Mouse (Mus musculus): ENCODE measurements around the gene Vmn1r117. TPM values are rescaled to one million over a fixed set of nuclear protein-coding genes. Genes with fewer than 3 reads are reported as not detected.
"Not testable (repeated sequence)": the region's sequence is repeated elsewhere in the genome, so short reads cannot be mapped to it uniquely, and the experiment has no call there.

Vmn1r117 gene
- total RNA-seq (2022), result not detected

- DNase-seq, result not testable (repeated sequence)
Observed at GRCm38 (mm10) chr7:20884021-20884420, at the start of gene Vmn1r117. Gene Vmn1r117 (minus strand): TSS chr7:20884121.

- DNase-seq, result not testable (repeated sequence)
Observed at GRCm38 (mm10) chr7:20912247-20912646, 28.3 kb upstream of the Vmn1r117 start, which contains the start of gene Vmn1r118. Gene Vmn1r118 (minus strand): TSS chr7:20912347.

- not testable (repeated sequence) for DNase-seq
Observed at GRCm38 (mm10) chr7:20871956-20872355, 12.0 kb downstream of the Vmn1r117 start, which contains the start of gene Vmn1r116. Gene Vmn1r116 (plus strand): TSS chr7:20872256.

- not testable (repeated sequence) for DNase-seq
Observed at GRCm38 (mm10) chr7:20844885-20845284, 39.0 kb downstream of the Vmn1r117 start, which contains the start of gene Vmn1r115. Gene Vmn1r115 (minus strand): TSS chr7:20844985.

Other genes starting within 250 kb of the Vmn1r117 start
- not detected for gene Vmn1r107, start 215.2 kb downstream of the Vmn1r117 start, total RNA-seq (2022)
- gene Vmn1r111, start 180.9 kb downstream of the Vmn1r117 start, total RNA-seq (2022), result not detected
- gene Gm10668, start 153.5 kb downstream of the Vmn1r117 start, total RNA-seq (2022), result not detected
- not detected for gene Vmn1r112, start 112.9 kb downstream of the Vmn1r117 start, total RNA-seq (2022)
- gene Vmn1r113, start 96.8 kb downstream of the Vmn1r117 start, total RNA-seq (2022), result not detected
- gene Vmn1r114, start 71.9 kb downstream of the Vmn1r117 start, total RNA-seq (2022), result not detected
- gene Vmn1r115, start 39.1 kb downstream of the Vmn1r117 start, total RNA-seq (2022), result not detected
- gene Vmn1r116, start 11.9 kb downstream of the Vmn1r117 start, total RNA-seq (2022), result not detected
- not detected for gene Vmn1r118, start 28.2 kb upstream of the Vmn1r117 start, total RNA-seq (2022)
- not detected for gene Vmn1r119, start 128.3 kb upstream of the Vmn1r117 start, total RNA-seq (2022)
- not detected for gene Vmn1r120, start 169.7 kb upstream of the Vmn1r117 start, total RNA-seq (2022)
- not detected for gene Vmn1r121, start 214.4 kb upstream of the Vmn1r117 start, total RNA-seq (2022)